Mouse (Mus musculus) liver, postnatal 0 days (tissue): ENCODE data around the gene 1700011L22Rik.

Experiments
- CTCF ChIP-seq: sonication (generic); IDR thresholded peaks from 2 replicates; pipeline ENCODE4 v1.5.1; 2016; ENCODE audit warnings: antibody characterized with exemption, low read depth
- EP300 ChIP-seq: IDR thresholded peaks from 2 replicates; pipeline ENCODE4 v1.6.1; 2016; ENCODE audit warnings: antibody characterized with exemption, low read depth, mild to moderate bottlenecking

DNA sequence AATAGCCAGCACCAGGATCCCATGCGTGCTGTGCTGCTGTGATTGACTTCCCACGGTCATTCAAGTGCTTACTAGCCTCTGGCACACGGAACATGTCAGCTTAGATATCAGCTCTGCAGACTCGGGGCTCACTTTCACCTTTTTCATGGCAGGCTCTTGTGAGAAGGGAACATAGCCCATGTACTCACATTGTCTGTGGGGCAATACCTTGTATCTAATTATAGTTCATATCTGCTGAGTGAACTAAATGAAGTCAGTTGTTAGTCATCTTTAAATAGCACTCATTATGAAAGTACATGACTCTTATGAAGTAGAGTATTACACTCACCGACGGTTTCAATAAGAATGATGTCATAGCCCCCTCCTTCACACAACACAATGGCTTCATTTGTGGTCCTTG, 25.4 kb upstream of the 1700011L22Rik start:
- TF ChIP-seq CTCF (no peak), EP300 (no peak)
